Mouse (Mus musculus) kidney, adult 8-10 months (tissue): ENCODE data around the gene Gpr161.
"Not testable (repeated sequence)": the region's sequence is repeated elsewhere in the genome, so short reads cannot be mapped to it uniquely, and the experiment has no call there.

Experiments used
- DNase-seq, 2 experiments: peaks; one replicate each; pipeline ENCODE4 v3.0.0; 2022

Gene Gpr161

GRCm38 (mm10) chr1:165320141-165320934 lies 24.7 kb downstream of the Gpr161 start:
- peak; percentile 48 to 69 for DNase-seq

GRCm38 (mm10) chr1:165321393-165321861 lies 25.8 kb downstream of the Gpr161 start:
- no peak for DNase-seq

GRCm38 (mm10) chr1:165321891-165322290 lies 26.3 kb downstream of the Gpr161 start:
- no peak for DNase-seq

GRCm38 (mm10) chr1:165322934-165323333 lies 27.3 kb downstream of the Gpr161 start:
- no peak for DNase-seq

- DNase-seq: no peak
Observed at GRCm38 (mm10) chr1:165327370-165327769, 31.8 kb downstream of the Gpr161 start.

GRCm38 (mm10) chr1:165327831-165328230 lies 32.2 kb downstream of the Gpr161 start:
- DNase-seq: no peak

- DNase-seq: not testable (repeated sequence)
Observed at GRCm38 (mm10) chr1:165328384-165329289, 33.0 kb downstream of the Gpr161 start.

GRCm38 (mm10) chr1:165330859-165331258 lies 35.3 kb downstream of the Gpr161 start:
- no peak for DNase-seq

GRCm38 (mm10) chr1:165332797-165333196 lies 37.2 kb downstream of the Gpr161 start:
- DNase-seq: no peak

- DNase-seq: peak; percentile 22 to 27
Observed at GRCm38 (mm10) chr1:165342126-165342525, 46.5 kb downstream of the Gpr161 start.

GRCm38 (mm10) chr1:165344453-165344852 lies 48.9 kb downstream of the Gpr161 start:
- no peak for DNase-seq

GRCm38 (mm10) chr1:165348627-165349026 lies 53.0 kb downstream of the Gpr161 start:
- DNase-seq: peak in 1 of 2 experiments; percentile 56

GRCm38 (mm10) chr1:165356347-165356746 lies 60.8 kb downstream of the Gpr161 start:
- DNase-seq: no peak

GRCm38 (mm10) chr1:165363271-165363670 lies 67.7 kb downstream of the Gpr161 start:
- no peak for DNase-seq

- DNase-seq: no peak
Observed at GRCm38 (mm10) chr1:165365057-165365456, 69.5 kb downstream of the Gpr161 start.

- DNase-seq: peak in 1 of 2 experiments; percentile 49
Observed at GRCm38 (mm10) chr1:165370990-165371389, 75.4 kb downstream of the Gpr161 start.

- DNase-seq: no peak
Observed at GRCm38 (mm10) chr1:165373839-165374238, 78.2 kb downstream of the Gpr161 start.
